Mouse (Mus musculus): ENCODE measurements around the gene Zfp174.
"Not testable (repeated sequence)": the region's sequence is repeated elsewhere in the genome, so short reads cannot be mapped to it uniquely, and the experiment has no call there.

Gene Zfp174

GRCm38 (mm10) chr16:3846711-3847518 lies at the start of gene Zfp174:
TSS of gene Zfp174 (plus strand) at chr16:3847268.
- peak; percentile 88 to 89 for DNase-seq (ENCODE audit: low spot score in 2 of 2)

DNA sequence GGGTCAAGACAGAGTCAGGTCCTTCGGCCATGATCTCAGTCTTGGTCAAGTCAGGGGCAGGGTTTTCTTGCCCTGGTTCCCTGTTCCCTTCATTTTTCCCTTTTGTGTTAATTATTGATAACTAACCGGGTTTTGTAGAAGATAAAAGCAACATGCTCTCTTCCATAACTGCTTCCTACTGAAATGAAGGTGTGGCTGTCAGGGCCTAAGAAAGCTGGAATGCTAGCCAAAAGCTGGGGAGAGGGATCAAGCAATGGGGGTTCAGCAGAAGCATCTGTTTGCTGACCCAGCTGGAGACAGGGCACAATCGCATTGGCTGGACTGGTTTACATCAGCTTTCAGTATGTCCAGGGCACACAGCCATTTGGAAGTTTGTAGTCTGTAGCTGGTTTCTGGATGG lies 38.9 kb upstream of the Zfp174 start:
- no peak for DNase-seq (ENCODE audit: low spot score in 2 of 2)

GRCm38 (mm10) chr16:3814667-3815066 lies 32.4 kb upstream of the Zfp174 start:
- DNase-seq (ENCODE audit: low spot score in 2 of 2), result peak; percentile 14 to 61

- DNase-seq (ENCODE audit: low spot score in 2 of 2), result no peak
Measured at GRCm38 (mm10) chr16:3820202-3820601, 26.9 kb upstream of the Zfp174 start.

DNA sequence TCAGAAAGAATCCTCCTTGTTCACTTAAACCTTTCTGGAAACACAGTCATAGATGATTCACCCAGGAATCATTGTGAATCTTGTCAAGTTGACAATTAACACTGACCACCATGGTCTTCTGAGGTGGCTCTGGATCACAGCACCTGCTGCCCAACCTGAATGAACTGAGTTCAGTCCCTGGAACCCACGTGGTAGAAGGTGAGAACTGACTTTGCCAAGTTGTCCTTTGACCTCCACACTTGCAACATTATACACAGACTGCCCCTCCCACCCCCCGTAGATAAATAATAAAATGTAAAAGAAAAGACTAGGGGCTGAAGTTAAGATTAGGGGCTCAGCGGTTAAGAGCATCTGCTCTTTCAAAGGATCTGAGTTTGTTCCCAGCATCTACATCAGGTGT lies 19.0 kb upstream of the Zfp174 start:
- DNase-seq (ENCODE audit: low spot score in 2 of 2), result no peak

GRCm38 (mm10) chr16:3829727-3830126 lies 17.3 kb upstream of the Zfp174 start:
- no peak for DNase-seq (ENCODE audit: low spot score in 2 of 2)

GRCm38 (mm10) chr16:3830588-3831109 lies 16.4 kb upstream of the Zfp174 start, which contains the start of gene Olfr15:
TSS of gene Olfr15 (plus strand) at chr16:3830878.
- no peak for DNase-seq (ENCODE audit: low spot score in 2 of 2)

- no peak for DNase-seq (ENCODE audit: low spot score in 2 of 2)
Measured at GRCm38 (mm10) chr16:3835461-3835860, 11.6 kb upstream of the Zfp174 start.

GRCm38 (mm10) chr16:3839157-3839885 lies 7.7 kb upstream of the Zfp174 start:
- peak in 1 of 2 experiments; percentile 8 for DNase-seq (ENCODE audit: low spot score in 2 of 2)

GRCm38 (mm10) chr16:3842989-3843388 lies 4.1 kb upstream of the Zfp174 start:
- no peak for DNase-seq (ENCODE audit: low spot score in 2 of 2)

- no peak for DNase-seq (ENCODE audit: low spot score in 2 of 2)
Measured at GRCm38 (mm10) chr16:3843796-3844195, 3.3 kb upstream of the Zfp174 start.

DNA sequence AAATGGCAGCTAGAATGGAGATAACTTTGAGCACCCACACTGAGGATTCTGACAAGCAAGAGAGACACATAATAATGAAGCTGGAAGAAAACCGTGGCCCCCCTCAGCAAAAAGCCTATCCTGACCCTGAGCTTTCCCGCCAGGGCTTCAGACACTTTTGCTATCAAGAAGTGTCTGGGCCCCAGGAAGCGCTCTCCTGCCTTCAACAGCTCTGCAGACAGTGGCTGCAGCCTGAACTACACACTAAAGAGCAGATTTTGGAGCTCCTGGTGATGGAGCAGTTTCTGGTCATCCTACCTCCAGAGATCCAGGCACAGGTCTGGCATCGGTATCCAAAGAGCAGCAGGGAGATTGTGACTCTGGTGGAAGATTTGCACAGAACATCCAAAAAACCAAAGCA lies 803 bp downstream of the Zfp174 start:
- no peak for DNase-seq (ENCODE audit: low spot score in 2 of 2)

- DNase-seq (ENCODE audit: low spot score in 2 of 2), result no peak
Measured at GRCm38 (mm10) chr16:3848416-3848815, 1.3 kb downstream of the Zfp174 start.

DNA sequence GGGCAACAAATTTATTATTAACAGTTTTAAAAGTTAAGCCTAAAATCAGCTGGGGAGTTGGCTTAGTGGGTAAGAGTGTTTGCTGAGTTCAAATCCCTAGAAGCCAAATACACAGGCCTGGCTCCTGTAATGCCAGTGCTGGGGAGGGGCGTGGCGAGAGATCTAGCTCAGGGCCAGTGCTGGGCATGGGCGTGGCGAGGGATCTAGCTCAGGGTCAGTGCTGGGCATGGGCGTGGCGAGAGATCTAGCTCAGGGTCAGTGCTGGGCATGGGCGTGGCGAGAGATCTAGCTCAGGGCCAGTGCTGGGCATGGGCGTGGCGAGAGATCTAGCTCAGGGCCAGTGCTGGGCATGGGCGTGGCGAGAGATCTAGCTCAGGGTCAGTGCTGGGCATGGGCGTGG lies 4.2 kb downstream of the Zfp174 start:
- not testable (repeated sequence) for DNase-seq (ENCODE audit: low spot score in 2 of 2)

DNA sequence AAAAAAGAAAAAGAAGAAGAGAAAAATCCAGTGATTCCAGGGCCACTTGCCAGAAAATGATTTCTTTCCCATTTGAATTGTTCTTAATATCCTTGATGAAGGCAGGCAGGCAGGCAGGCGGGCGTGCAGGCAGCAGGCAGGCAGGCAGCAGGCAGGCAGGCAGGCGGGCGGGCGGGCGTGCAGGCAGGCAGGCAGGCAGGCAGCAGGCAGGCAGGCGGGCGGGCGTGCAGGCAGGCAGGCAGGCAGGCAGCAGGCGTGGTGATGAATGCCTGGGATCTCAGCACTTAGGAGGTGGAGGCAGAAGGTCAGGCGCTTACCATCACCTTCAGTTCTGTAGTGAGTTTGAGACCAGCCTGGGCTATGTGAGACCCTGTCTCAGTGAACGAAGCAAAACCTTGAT lies 5.5 kb downstream of the Zfp174 start:
- DNase-seq (ENCODE audit: low spot score in 2 of 2), result no peak

- DNase-seq (ENCODE audit: low spot score in 2 of 2), result no peak
Measured at GRCm38 (mm10) chr16:3854437-3855182, 7.5 kb downstream of the Zfp174 start.

- DNase-seq (ENCODE audit: low spot score in 2 of 2), result no peak
Measured at GRCm38 (mm10) chr16:3855776-3856175, 8.7 kb downstream of the Zfp174 start.

- no peak for DNase-seq (ENCODE audit: low spot score in 2 of 2)
Measured at GRCm38 (mm10) chr16:3859254-3859653, 12.2 kb downstream of the Zfp174 start.

DNA sequence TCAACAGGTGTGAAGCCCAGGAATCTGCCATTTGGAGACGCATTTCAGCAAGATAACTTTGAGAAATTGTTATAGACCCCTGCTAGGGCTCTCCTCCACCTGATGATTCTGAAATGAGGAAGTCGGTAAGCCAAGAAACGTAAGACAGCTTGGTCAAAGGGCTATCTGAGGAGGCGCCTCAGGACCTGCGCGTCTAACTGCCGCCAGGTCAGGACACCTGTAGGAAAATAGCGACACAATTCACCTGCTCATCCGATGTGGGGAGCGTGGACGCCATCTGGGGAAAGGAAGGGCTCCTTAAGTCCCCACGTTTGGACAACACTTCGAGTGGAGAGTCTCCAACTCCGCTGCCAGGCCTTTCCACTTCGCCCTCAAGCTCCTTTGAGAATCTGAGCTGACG lies 24.7 kb downstream of the Zfp174 start:
- no peak for DNase-seq (ENCODE audit: low spot score in 2 of 2)

GRCm38 (mm10) chr16:3872216-3873047 lies 25.4 kb downstream of the Zfp174 start, which contains the start of gene Naa60:
TSS of gene Naa60 (plus strand) at chr16:3872375.
- DNase-seq (ENCODE audit: low spot score in 2 of 2), result peak; percentile 69 to 80

DNA sequence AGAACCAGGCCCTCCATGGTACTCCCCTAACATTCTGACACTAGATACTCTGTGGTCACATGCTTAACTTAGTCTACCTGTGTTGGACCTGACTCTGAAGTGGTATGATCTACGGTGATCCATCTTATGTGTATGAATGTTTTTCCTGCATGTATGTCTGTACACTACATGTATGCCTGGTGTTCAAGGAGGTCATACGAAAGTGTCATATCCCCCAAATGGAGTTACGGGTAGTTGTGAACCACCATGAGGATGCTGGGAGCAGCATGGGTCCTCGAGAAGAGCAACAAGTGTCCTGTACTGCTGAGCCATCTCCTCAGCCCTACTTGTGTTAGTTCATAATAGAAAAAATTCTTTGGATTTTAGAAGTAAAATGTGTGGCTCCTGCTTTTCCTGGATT lies 29.3 kb downstream of the Zfp174 start:
- no peak for DNase-seq (ENCODE audit: low spot score in 2 of 2)
